Mouse (Mus musculus) CH12.LX (cell line): ENCODE results near the gene Zfp184. TPM values are rescaled to one million over a fixed set of nuclear protein-coding genes. Genes with fewer than 3 reads are reported as not detected.

Experiments
- DNase-seq: peaks from one replicate; pipeline ENCODE4 v3.0.0-alpha.2; 2013; ENCODE audit errors: extremely low read depth
- H3K27ac ChIP-seq: 2 replicates; pipeline ENCODE4 v1.5.1; 2012; ENCODE audit warnings: low read depth, mild to moderate bottlenecking, control low read depth, moderate library complexity; ENCODE audit not compliant: insufficient read depth
- H3K27me3 ChIP-seq: replicated peaks from 2 replicates; pipeline ENCODE3; 2012; ENCODE audit warnings: inconsistent platforms
- H3K36me3 ChIP-seq, 2 experiments: replicated peaks in 1 of 2; 2 replicates each; pipeline versions ENCODE3 to v1.6.1; 2012; ENCODE audit warnings: inconsistent platforms in 1 of 2, low read length in 1 of 2, mild to moderate bottlenecking in 1 of 2, mixed read lengths in 1 of 2, moderate library complexity in 1 of 2; ENCODE audit not compliant: control insufficient read depth in 1 of 2, insufficient read depth in 1 of 2
- H3K4me1 ChIP-seq, 2 experiments: 2 replicates each; pipeline ENCODE4 v1.6.1; 2012; ENCODE audit warnings: inconsistent platforms in 1 of 2, moderate library complexity in 1 of 2; ENCODE audit not compliant: insufficient read depth in 2 of 2, control insufficient read depth in 1 of 2
- H3K4me2 ChIP-seq: 2 replicates; pipeline ENCODE4 v1.6.1; 2012; ENCODE audit warnings: low read depth, mild to moderate bottlenecking, control low read depth; ENCODE audit not compliant: poor library complexity, insufficient read depth, severe bottlenecking
- H3K4me3 ChIP-seq, 3 experiments: fragments of 150-350 bp in 1 of 3; sonication (generic) in 1 of 3; replicated peaks in 1 of 3; 2 replicates each; pipeline versions ENCODE3 to v1.5.1; 2011 to 2012; ENCODE audit warnings: low read depth in 2 of 3, low read length in 2 of 3, mild to moderate bottlenecking in 2 of 3, moderate library complexity in 2 of 3, control low read depth in 1 of 3, improper control_type of control experiment in 1 of 3, inconsistent platforms in 1 of 3, mixed read lengths in 1 of 3; ENCODE audit not compliant: poor library complexity in 1 of 3
- H3K79me2 ChIP-seq: replicated peaks from 2 replicates; pipeline ENCODE4 v1.6.1; 2012; ENCODE audit warnings: mild to moderate bottlenecking, moderate library complexity; ENCODE audit not compliant: control insufficient read depth, poor library complexity, insufficient read depth, severe bottlenecking; ENCODE audit errors: extremely low read depth
- H3K9ac ChIP-seq: 2 replicates; pipeline ENCODE4 v1.6.1; 2012; ENCODE audit warnings: low read depth, mild to moderate bottlenecking, control low read depth, moderate library complexity; ENCODE audit not compliant: insufficient read depth
- H3K9me3 ChIP-seq: replicated peaks from 2 replicates; pipeline ENCODE3; 2012; ENCODE audit warnings: low read length, inconsistent platforms, mixed read lengths
- BHLHE40 ChIP-seq: IDR thresholded peaks from 2 replicates; pipeline ENCODE4 v1.6.1; 2011; ENCODE audit warnings: mild to moderate bottlenecking, low read depth, low read length, improper control_type of control experiment
- CHD2 ChIP-seq: IDR thresholded peaks from 2 replicates; pipeline ENCODE4 v1.6.1; 2011; ENCODE audit warnings: low read length, improper control_type of control experiment
- CTCF ChIP-seq, 2 experiments: IDR thresholded peaks in 1 of 2; conservative IDR thresholded peaks in 1 of 2; 2 replicates each; pipeline ENCODE4 v1.5.1; 2011 to 2012; ENCODE audit warnings: low read depth in 2 of 2, low read length in 2 of 2, improper control_type of control experiment in 1 of 2, inconsistent platforms in 1 of 2, mild to moderate bottlenecking in 1 of 2, moderate library complexity in 1 of 2
- E2F4 ChIP-seq: IDR thresholded peaks from 2 replicates; pipeline ENCODE4 v1.6.1; 2011; ENCODE audit warnings: low read depth, low read length, improper control_type of control experiment; ENCODE audit not compliant: insufficient replicate concordance
- ELF1 ChIP-seq: IDR thresholded peaks from 2 replicates; pipeline ENCODE4 v1.6.1; 2014; ENCODE audit warnings: low read depth, mild to moderate bottlenecking, inconsistent platforms, low read length, improper control_type of control experiment
- EP300 ChIP-seq: IDR thresholded peaks from 2 replicates; pipeline ENCODE4 v1.6.1; 2011; ENCODE audit warnings: low read length, improper control_type of control experiment
- ETS1 ChIP-seq: conservative IDR thresholded peaks from 2 replicates; pipeline ENCODE4 v1.6.1; 2012; ENCODE audit warnings: low read depth, mild to moderate bottlenecking, inconsistent platforms, low read length, improper control_type of control experiment, moderate library complexity
- GABPA ChIP-seq: IDR thresholded peaks from 2 replicates; pipeline ENCODE4 v1.6.1; 2012; ENCODE audit warnings: low read depth, low read length, improper control_type of control experiment, inconsistent platforms; ENCODE audit not compliant: insufficient replicate concordance
- HCFC1 ChIP-seq: IDR thresholded peaks from 2 replicates; pipeline ENCODE4 v1.6.1; 2012; ENCODE audit warnings: low read depth, mild to moderate bottlenecking, inconsistent platforms, low read length, improper control_type of control experiment
- IRF4 ChIP-seq: IDR thresholded peaks from 2 replicates; pipeline ENCODE4 v1.6.1; 2014; ENCODE audit warnings: low read depth, mild to moderate bottlenecking, inconsistent platforms, low read length, improper control_type of control experiment
- KAT2A ChIP-seq: IDR thresholded peaks from 2 replicates; pipeline ENCODE4 v1.6.1; 2012; ENCODE audit warnings: low read length, improper control_type of control experiment, inconsistent platforms; ENCODE audit not compliant: insufficient replicate concordance
- MAFK ChIP-seq: IDR thresholded peaks from 2 replicates; pipeline ENCODE4 v1.6.1; 2011; ENCODE audit warnings: low read length, improper control_type of control experiment; ENCODE audit not compliant: insufficient replicate concordance
- MXI1 ChIP-seq: IDR thresholded peaks from 2 replicates; pipeline ENCODE4 v1.6.1; 2011; ENCODE audit warnings: mild to moderate bottlenecking, low read depth, low read length, improper control_type of control experiment
- MYC ChIP-seq: IDR thresholded peaks from 2 replicates; pipeline ENCODE4 v1.6.1; 2011; ENCODE audit warnings: low read depth, mild to moderate bottlenecking, improper control_type of control experiment, low read length
- NRF1 ChIP-seq: IDR thresholded peaks from 2 replicates; pipeline ENCODE4 v1.6.1; 2014; ENCODE audit warnings: low read depth, mild to moderate bottlenecking, inconsistent platforms, low read length, improper control_type of control experiment, moderate library complexity
- PAX5 ChIP-seq: IDR thresholded peaks from 2 replicates; pipeline ENCODE4 v1.6.1; 2012; ENCODE audit warnings: low read length, inconsistent platforms, mixed read lengths
- POLR2A ChIP-seq: IDR thresholded peaks from 2 replicates; pipeline ENCODE4 v1.6.1; 2011; ENCODE audit warnings: low read depth, mild to moderate bottlenecking, improper control_type of control experiment, low read length
- RAD21 ChIP-seq: IDR thresholded peaks from 2 replicates; pipeline ENCODE4 v1.6.1; 2011; ENCODE audit warnings: low read depth, mild to moderate bottlenecking, low read length, improper control_type of control experiment, moderate library complexity
- RCOR1 ChIP-seq: conservative IDR thresholded peaks from 2 replicates; pipeline ENCODE4 v1.6.1; 2012; ENCODE audit warnings: low read depth, mild to moderate bottlenecking, inconsistent platforms, low read length, improper control_type of control experiment
- SIN3A ChIP-seq: IDR thresholded peaks from 2 replicates; pipeline ENCODE4 v1.6.1; 2012; ENCODE audit warnings: low read length, improper control_type of control experiment, inconsistent platforms
- SMC3 ChIP-seq: IDR thresholded peaks from 2 replicates; pipeline ENCODE4 v1.6.1; 2011; ENCODE audit warnings: low read depth, low read length, improper control_type of control experiment
- TBP ChIP-seq: conservative IDR thresholded peaks from 2 replicates; pipeline ENCODE4 v1.6.1; 2011; ENCODE audit warnings: low read depth, low read length, improper control_type of control experiment
- TCF12 ChIP-seq: IDR thresholded peaks from 2 replicates; pipeline ENCODE4 v1.6.1; 2014; ENCODE audit warnings: low read depth, mild to moderate bottlenecking, inconsistent platforms, low read length, improper control_type of control experiment
- UBTF ChIP-seq: IDR thresholded peaks from 2 replicates; pipeline ENCODE4 v1.6.1; 2012; ENCODE audit warnings: low read depth, mild to moderate bottlenecking, inconsistent platforms, low read length, improper control_type of control experiment, moderate library complexity
- USF1 ChIP-seq: IDR thresholded peaks from 2 replicates; pipeline ENCODE4 v1.6.1; 2014; ENCODE audit warnings: low read depth, mild to moderate bottlenecking, inconsistent platforms, low read length, improper control_type of control experiment
- USF2 ChIP-seq: conservative IDR thresholded peaks from 2 replicates; pipeline ENCODE4 v1.6.1; 2011; ENCODE audit warnings: low read depth, low read length, improper control_type of control experiment
- ZKSCAN1 ChIP-seq: IDR thresholded peaks from 2 replicates; pipeline ENCODE4 v1.6.1; 2012; ENCODE audit warnings: low read depth, inconsistent platforms, low read length, improper control_type of control experiment, borderline replicate concordance
- ZMIZ1 ChIP-seq: IDR thresholded peaks from 2 replicates; pipeline ENCODE4 v1.6.1; 2012; ENCODE audit warnings: low read depth, mild to moderate bottlenecking, inconsistent platforms, low read length, improper control_type of control experiment
- ZNF384 ChIP-seq: IDR thresholded peaks from 2 replicates; pipeline ENCODE4 v1.6.1; 2012; ENCODE audit warnings: low read depth, low read length, improper control_type of control experiment, inconsistent platforms
- dilution Hi-C: fragments of 300-500 bp; cut with MboI; formaldehyde crosslinking; loops from 2 replicates; pipeline ENCODE4 v1.14.3; 2020; ENCODE audit warnings: low sequenced_read_pairs; ENCODE audit not compliant: extremely low pct_unique_long_range_greater_than_20kb, extremely low pct_ligation_motif_present
- in situ Hi-C: fragments of 300-500 bp; cut with MboI; formaldehyde crosslinking; loops from 3 replicates; pipeline ENCODE4 v1.14.3; 2019; ENCODE audit warnings: low sequenced_read_pairs, low pct_ligation_motif_present, low pct_unique_long_range_greater_than_20kb, mixed read lengths
- polyA plus RNA-seq: library from polyadenylated mRNA; unstranded; fragments of >175 nt; gene quantifications from 2 replicates; pipeline ENCODE4 v1.2.1, GENCODE M21; 2012; ENCODE audit warnings: low read depth; ENCODE audit not compliant: insufficient read length
- total RNA-seq, 2 experiments: library from RNA; depleted of rRNA; stranded (reverse); fragments of 300-350 nt in 1 of 2; fragments of >200 nt in 1 of 2; gene quantifications; 2 replicates each; pipeline ENCODE4 v1.2.3; 2012 to 2014

Gene Zfp184
- total and polyA plus RNA-seq, 3 experiments = 0.79 to 3.1 (median 2.0) TPM

GRCm38 (mm10) chr13:21935833-21936232 lies 9.1 kb upstream of the Zfp184 start (continued):
- no peak for TF ChIP-seq USF1

GRCm38 (mm10) chr13:21936968-21937367 lies 7.9 kb upstream of the Zfp184 start:
- peaks cover 5% of the 10 kb centered on the region for H3K9me3 ChIP-seq
- H3K27ac ChIP-seq = peak overlapping the region; percentile 39; the same call in 1 of the 2 replicates
- TF ChIP-seq NRF1 (peak; percentile 66), POLR2A (0 out of 2 replicates have a peak, but pooled peaks have one; percentile 10), TBP (peak; percentile 99), BHLHE40 (no peak; the same call in 1 of the 2 replicates), PAX5 (no peak), TCF12 (0 out of 2 replicates have a peak, but pooled peaks have one; percentile 12), MAFK (peak; percentile 97), KAT2A (0 out of 2 replicates have a peak, but pooled peaks have one; percentile 18), ZKSCAN1 (peak; percentile 98), E2F4 (peak; percentile 89), ZMIZ1 (no peak), MYC (0 out of 2 replicates have a peak, but pooled peaks have one; percentile 30), ELF1 (peak; percentile 97)
- peak; percentile 93 for DNase-seq
- H3K4me3 ChIP-seq = peak overlapping the region; percentile 50 to 60 (median 56)
- H3K79me2 ChIP-seq = no peaks in the 10 kb centered on the region
- H3K4me2 ChIP-seq = peak overlapping the region; percentile 97
- peak overlapping the region; percentile 63 for H3K9ac ChIP-seq
- dilution Hi-C loops = no loop called here
- H3K36me3 ChIP-seq = no peaks in the 10 kb centered on the region
- H3K27me3 ChIP-seq = peaks cover 6% of the 10 kb centered on the region
- H3K4me1 ChIP-seq = peaks cover 0 to 11% of the 10 kb centered on the region in 2 experiments; a peak in 2 of 4 replicates
- in situ Hi-C loops = loop anchor here (25.0 kb wide), 3 partner anchors 225 to 1575 kb away; partner anchors contain the start of genes Hist1h2ai, Hist1h2bl, Hist1h2bm and Hist1h3h

- Histone ChIP-seq H3K79me2 (no peaks in the 10 kb centered on the region), H3K36me3 (no peaks in the 10 kb centered on the region), H3K9me3 (peaks cover 5% of the 10 kb centered on the region), H3K27ac (no peak overlapping the region), H3K9ac (no peak overlapping the region), H3K4me1 (peaks cover 0 to 16% of the 10 kb centered on the region in 2 experiments; a peak in 2 of 4 replicates), H3K27me3 (peaks cover 6% of the 10 kb centered on the region), H3K4me2 (0 out of 2 replicates have a peak overlapping the region, but pooled peaks have one; percentile 36), H3K4me3 (peak overlapping the region in 2 of 3 experiments; percentile 9 to 54)
- dilution Hi-C loops = no loop called here
- DNase-seq = peak; percentile 93
- in situ Hi-C loops = loop anchor here (25.0 kb wide), 3 partner anchors 228 to 1572 kb away; partner anchors contain the start of genes Hist1h2ai, Hist1h2bl, Hist1h2bm and Hist1h3h
- TF ChIP-seq RAD21 = no peak
- TF ChIP-seq UBTF = no peak
- no peak for TF ChIP-seq ZNF384
- no peak for TF ChIP-seq ZMIZ1
- 0 out of 2 replicates have a peak, but pooled peaks have one; percentile 33 for TF ChIP-seq BHLHE40
- TF ChIP-seq ELF1 = peak; percentile 90
- no peak for TF ChIP-seq CTCF (conservative IDR thresholded peaks at IDR 0.05 in 1 of 2, IDR thresholded peaks at IDR 0.05 in 1 of 2; ENCODE audit: low read depth in 2 of 2, low read length in 2 of 2)
- TF ChIP-seq MYC = peak; percentile 58
- no peak for TF ChIP-seq SIN3A
- no peak for TF ChIP-seq TCF12
- no peak; the same call in 1 of the 2 replicates for TF ChIP-seq HCFC1
- TF ChIP-seq CHD2 = no peak
- TF ChIP-seq SMC3 = no peak
- TF ChIP-seq IRF4 = no peak
- 0 out of 2 replicates have a peak, but pooled peaks have one; percentile 62 for TF ChIP-seq KAT2A
- TF ChIP-seq ZKSCAN1 = no peak
- peak; percentile 94 for TF ChIP-seq MAFK
- TF ChIP-seq ETS1 = no peak
- TF ChIP-seq EP300 = no peak
- TF ChIP-seq USF2 = peak; percentile 56
- no peak for TF ChIP-seq RCOR1
- no peak for TF ChIP-seq GABPA
- TF ChIP-seq MXI1 = no peak
Measured at GRCm38 (mm10) chr13:21940213-21940612, 4.7 kb upstream of the Zfp184 start.
